Mouse (Mus musculus) MEL (cell line): ENCODE results near the gene Rcan2. TPM values are rescaled to one million over a fixed set of nuclear protein-coding genes. Genes with fewer than 3 reads are reported as not detected.

Experiments used
- DNase-seq: peaks from one replicate; pipeline ENCODE4 v3.0.0; 2011; ENCODE audit warnings: low read depth, low spot score
- H3K27ac ChIP-seq: 2 replicates; pipeline ENCODE4 v1.5.1; 2012; ENCODE audit warnings: low read depth, mild to moderate bottlenecking, control low read depth, low read length, moderate library complexity; ENCODE audit not compliant: control insufficient read depth
- H3K27me3 ChIP-seq, 2 experiments: fragments of 150-350 bp in 1 of 2; sonication (generic) in 1 of 2; 2 replicates each; pipeline ENCODE4 v1.6.1; 2012; ENCODE audit warnings: low read length in 2 of 2, mild to moderate bottlenecking in 2 of 2, improper control_type of control experiment in 1 of 2, moderate library complexity in 1 of 2; ENCODE audit not compliant: insufficient read depth in 2 of 2, control insufficient read depth in 1 of 2
- H3K36me3 ChIP-seq, 2 experiments: 2 replicates each; pipeline ENCODE4 v1.6.1; 2012 to 2014; ENCODE audit warnings: low read length in 2 of 2, improper control_type of control experiment in 1 of 2, inconsistent platforms in 1 of 2, mild to moderate bottlenecking in 1 of 2; ENCODE audit not compliant: insufficient read depth in 2 of 2, control insufficient read depth in 1 of 2
- H3K4me1 ChIP-seq, 2 experiments: fragments of 150-350 bp in 1 of 2; sonication (generic) in 1 of 2; 2 replicates each; pipeline ENCODE4 v1.6.1; 2012; ENCODE audit warnings: low read length in 2 of 2, improper control_type of control experiment in 1 of 2, mild to moderate bottlenecking in 1 of 2; ENCODE audit not compliant: insufficient read depth in 2 of 2, control insufficient read depth in 1 of 2
- H3K4me3 ChIP-seq, 2 experiments: fragments of 150-350 bp in 1 of 2; sonication (generic) in 1 of 2; 2 replicates each; pipeline ENCODE4 v1.5.1; 2012; ENCODE audit warnings: low read depth in 2 of 2, low read length in 2 of 2, mild to moderate bottlenecking in 2 of 2, moderate library complexity in 2 of 2, control low read depth in 1 of 2, improper control_type of control experiment in 1 of 2; ENCODE audit not compliant: control insufficient read depth in 1 of 2, insufficient read depth in 1 of 2
- H3K79me2 ChIP-seq: 2 replicates; pipeline ENCODE4 v1.6.1; 2012; ENCODE audit warnings: mild to moderate bottlenecking, low read length, moderate library complexity; ENCODE audit not compliant: control insufficient read depth, poor library complexity, insufficient read depth
- H3K9ac ChIP-seq: 2 replicates; pipeline ENCODE4 v1.6.1; 2012; ENCODE audit warnings: low read depth, mild to moderate bottlenecking, control low read depth, low read length, moderate library complexity; ENCODE audit not compliant: control insufficient read depth, poor library complexity, severe bottlenecking
- H3K9me3 ChIP-seq: fragments of 150-350 bp; sonication (generic); replicated peaks from 2 replicates; pipeline ENCODE4 v1.6.1; 2012; ENCODE audit warnings: mild to moderate bottlenecking, low read length, improper control_type of control experiment, moderate library complexity; ENCODE audit not compliant: insufficient read depth
- BHLHE40 ChIP-seq: IDR thresholded peaks from 2 replicates; pipeline ENCODE4 v1.6.1; 2012; ENCODE audit warnings: low read depth, mild to moderate bottlenecking, inconsistent platforms, low read length, improper control_type of control experiment, borderline replicate concordance
- CHD1 ChIP-seq: IDR thresholded peaks from 2 replicates; pipeline ENCODE4 v1.6.1; 2012; ENCODE audit warnings: low read depth, mild to moderate bottlenecking, inconsistent platforms, low read length, improper control_type of control experiment
- CHD2 ChIP-seq: IDR thresholded peaks from 2 replicates; pipeline ENCODE4 v1.6.1; 2011; ENCODE audit warnings: low read length, improper control_type of control experiment
- CTCF ChIP-seq, 3 experiments: IDR thresholded peaks in 2 of 3; conservative IDR thresholded peaks in 1 of 3; 2 replicates each; pipeline ENCODE4 v1.5.1; 2011 to 2012; ENCODE audit warnings: low read length in 3 of 3, low read depth in 2 of 3, mild to moderate bottlenecking in 2 of 3, improper control_type of control experiment in 1 of 3, inconsistent platforms in 1 of 3, mixed read lengths in 1 of 3, moderate library complexity in 1 of 3; ENCODE audit not compliant: control insufficient read depth in 1 of 3, insufficient read depth in 1 of 3, poor library complexity in 1 of 3, severe bottlenecking in 1 of 3
- ELF1 ChIP-seq: IDR thresholded peaks from 2 replicates; pipeline ENCODE4 v1.6.1; 2014; ENCODE audit warnings: low read depth, mild to moderate bottlenecking, inconsistent platforms, low read length, improper control_type of control experiment, moderate library complexity
- EP300 ChIP-seq, 2 experiments: IDR thresholded peaks; 2 replicates each; pipeline ENCODE4 v1.6.1; 2011; ENCODE audit warnings: improper control_type of control experiment in 2 of 2, low read length in 2 of 2, low read depth in 1 of 2, mild to moderate bottlenecking in 1 of 2
- GABPA ChIP-seq: IDR thresholded peaks from 2 replicates; pipeline ENCODE4 v1.6.1; 2012; ENCODE audit warnings: low read depth, mild to moderate bottlenecking, inconsistent platforms, low read length, improper control_type of control experiment, moderate library complexity
- JUND ChIP-seq: IDR thresholded peaks from 2 replicates; pipeline ENCODE4 v1.6.1; 2011; ENCODE audit warnings: low read depth, mild to moderate bottlenecking, improper control_type of control experiment, low read length
- KAT2A ChIP-seq: conservative IDR thresholded peaks from 2 replicates; pipeline ENCODE4 v1.6.1; 2012; ENCODE audit warnings: low read depth, low read length, improper control_type of control experiment, inconsistent platforms
- MYB ChIP-seq: IDR thresholded peaks from 2 replicates; pipeline ENCODE4 v1.6.1; 2011; ENCODE audit warnings: mild to moderate bottlenecking, low read depth, low read length, improper control_type of control experiment
- MYC ChIP-seq: IDR thresholded peaks from 2 replicates; pipeline ENCODE4 v1.6.1; 2011; ENCODE audit warnings: low read depth, mild to moderate bottlenecking, low read length, improper control_type of control experiment, moderate library complexity
- NELFE ChIP-seq: IDR thresholded peaks from 2 replicates; pipeline ENCODE4 v1.6.1; 2011; ENCODE audit warnings: low read depth, low read length, improper control_type of control experiment
- POLR2A ChIP-seq, 2 experiments: IDR thresholded peaks; 2 replicates each; pipeline ENCODE4 v1.6.1; 2011 to 2012; ENCODE audit warnings: low read length in 2 of 2, mild to moderate bottlenecking in 2 of 2, control low read depth in 1 of 2, improper control_type of control experiment in 1 of 2, low read depth in 1 of 2, moderate library complexity in 1 of 2; ENCODE audit not compliant: control insufficient read depth in 1 of 2, insufficient read depth in 1 of 2, poor library complexity in 1 of 2
- POLR2AphosphoS5 ChIP-seq: IDR thresholded peaks from 2 replicates; pipeline ENCODE4 v1.6.1; 2012; ENCODE audit warnings: low read depth, borderline replicate concordance, mild to moderate bottlenecking, inconsistent platforms, low read length, moderate library complexity, mixed read lengths
- RCOR1 ChIP-seq: IDR thresholded peaks from 2 replicates; pipeline ENCODE4 v1.6.1; 2012; ENCODE audit warnings: low read depth, mild to moderate bottlenecking, inconsistent platforms, low read length, improper control_type of control experiment
- SIN3A ChIP-seq: IDR thresholded peaks from 2 replicates; pipeline ENCODE4 v1.6.1; 2012; ENCODE audit warnings: low read length, improper control_type of control experiment, inconsistent platforms
- TBP ChIP-seq: IDR thresholded peaks from 2 replicates; pipeline ENCODE4 v1.8.0; 2011; ENCODE audit warnings: low read depth, low read length, improper control_type of control experiment
- TCF12 ChIP-seq: IDR thresholded peaks from 2 replicates; pipeline ENCODE4 v1.6.1; 2014; ENCODE audit warnings: low read depth, mild to moderate bottlenecking, inconsistent platforms, low read length, improper control_type of control experiment, moderate library complexity
- ZC3H11A ChIP-seq: IDR thresholded peaks from 2 replicates; pipeline ENCODE4 v1.6.1; 2012; ENCODE audit warnings: low read depth, mild to moderate bottlenecking, inconsistent platforms, low read length, improper control_type of control experiment
- polyA plus RNA-seq, 2 experiments: library from polyadenylated mRNA; stranded (reverse) in 1 of 2; unstranded in 1 of 2; fragments of >175 nt in 1 of 2; fragments of >200 nt in 1 of 2; gene quantifications; 2 replicates each; pipeline versions ENCODE4 v1.2.1 to v1.2.4; 2012; ENCODE audit warnings: low replicate concordance in 2 of 2, low read depth in 1 of 2; ENCODE audit not compliant: insufficient read length in 2 of 2, insufficient read depth in 1 of 2, missing spikeins in 1 of 2
- total RNA-seq: library from RNA; depleted of rRNA; stranded (reverse); fragments of 300-350 nt; gene quantifications from 2 replicates; pipeline ENCODE4 v1.2.3, GENCODE M21; 2012

Gene Rcan2
- total and polyA plus RNA-seq, 3 experiments, result 0.52 TPM; not detected in 2

GRCm38 (mm10) chr17:43784531-43784930 is 16.6 kb upstream of the Rcan2 start:
- no peak overlapping the region for H3K9ac ChIP-seq
- H3K27me3 ChIP-seq, result no peaks in the 10 kb centered on the region
- no peaks in the 10 kb centered on the region for H3K9me3 ChIP-seq
- DNase-seq, result no peak
- no peak for TF ChIP-seq POLR2A (IDR thresholded peaks at IDR 0.05; ENCODE audit: control insufficient read depth in 1 of 2, insufficient read depth in 1 of 2, low read depth in 1 of 2, low read length in 2 of 2, poor library complexity in 1 of 2)
- no peak for TF ChIP-seq CHD2
- no peak for TF ChIP-seq CTCF (IDR thresholded peaks at IDR 0.05 in 2 of 3, conservative IDR thresholded peaks at IDR 0.05 in 1 of 3; ENCODE audit: control insufficient read depth in 1 of 3, insufficient read depth in 1 of 3, low read depth in 2 of 3, low read length in 3 of 3, poor library complexity in 1 of 3, severe bottlenecking in 1 of 3)
- TF ChIP-seq MYC, result no peak
- TF ChIP-seq TBP, result no peak
- TF ChIP-seq POLR2AphosphoS5, result no peak
- TF ChIP-seq EP300 (IDR thresholded peaks at IDR 0.05; ENCODE audit: low read depth in 1 of 2, low read length in 2 of 2), result no peak
- TF ChIP-seq KAT2A, result no peak
- TF ChIP-seq SIN3A, result no peak
- no peak for TF ChIP-seq BHLHE40
- no peak for TF ChIP-seq GABPA
- no peak for TF ChIP-seq ZC3H11A
- TF ChIP-seq CHD1, result no peak
- no peak for TF ChIP-seq TCF12
- H3K4me1 ChIP-seq, result no peaks in the 10 kb centered on the region
- H3K79me2 ChIP-seq, result no peaks in the 10 kb centered on the region
- H3K4me3 ChIP-seq, result no peak overlapping the region
- H3K27ac ChIP-seq, result no peak overlapping the region
- H3K36me3 ChIP-seq, result no peaks in the 10 kb centered on the region

GRCm38 (mm10) chr17:43788222-43788621 is 12.9 kb upstream of the Rcan2 start:
- H3K4me3 ChIP-seq, result no peak overlapping the region
- H3K9me3 ChIP-seq, result no peaks in the 10 kb centered on the region
- H3K36me3 ChIP-seq, result no peaks in the 10 kb centered on the region
- H3K9ac ChIP-seq, result no peak overlapping the region
- no peak for DNase-seq
- H3K27me3 ChIP-seq, result no peaks in the 10 kb centered on the region
- no peaks in the 10 kb centered on the region for H3K79me2 ChIP-seq
- no peaks in the 10 kb centered on the region for H3K4me1 ChIP-seq
- no peak for TF ChIP-seq KAT2A
- no peak for TF ChIP-seq RCOR1
- TF ChIP-seq MYB, result no peak
- TF ChIP-seq NELFE, result no peak
- no peak for TF ChIP-seq JUND
- TF ChIP-seq TBP, result no peak
- TF ChIP-seq ELF1, result no peak
- no peak overlapping the region for H3K27ac ChIP-seq
